Mouse (Mus musculus) embryonic fibroblast, embryonic 13.5 days (primary cell): ENCODE results near the gene Plb1.

ENCODE experiments used
- CTCF ChIP-seq: IDR thresholded peaks from 2 replicates; pipeline ENCODE4 v1.5.1; 2011; ENCODE audit warnings: mild to moderate bottlenecking, control low read depth, low read length, moderate library complexity, borderline replicate concordance; ENCODE audit not compliant: insufficient read depth
- POLR2A ChIP-seq: IDR thresholded peaks from 2 replicates; pipeline ENCODE4 v1.6.1; 2011; ENCODE audit warnings: low read depth, mild to moderate bottlenecking, control low read depth, low read length, moderate library complexity

GRCm38 (mm10) chr5:32395101-32395892, 162.8 kb downstream of the Plb1 start:
- no peak for TF ChIP-seq CTCF
- no peak for TF ChIP-seq POLR2A
